ENCODE assay signal across 9 mouse cellular contexts in genomic region chr2:14711751-14712150, GRCm38 (mm10).
DNase-seq lines count a peak whose midpoint lies in the region; TF ChIP-seq lines count a peak whose summit lies in the region.
"Had no signal": no experiment of that assay in that cellular context is flagged by ENCODE, and none has a peak within 500 bp of the region (broad histone marks: within the 10 kb centered on the region; RNA-seq: fewer than 3 reads in every experiment).

No protein-coding gene starts in this region.

- H3K9ac ChIP-seq in ES-Bruce4 (ENCODE audit: low read depth, poor library complexity, severe bottlenecking): no peak overlapping the region
- H3K9ac ChIP-seq: lung, embryonic 15.5 days had no signal

- no peaks in the 10 kb centered on the region; the same call in 1 of the 2 replicates for H3K27me3 ChIP-seq in ES-Bruce4 (ENCODE audit: control insufficient read depth, insufficient read depth, low read length, poor library complexity, severe bottlenecking)
- H3K27me3 ChIP-seq: lung, embryonic 15.5 days had no signal

- no peaks in the 10 kb centered on the region for H3K36me3 ChIP-seq in ES-Bruce4 (ENCODE audit: control insufficient read depth, insufficient read depth, low read length, poor library complexity, severe bottlenecking)
- H3K36me3 ChIP-seq: lung, embryonic 15.5 days had no signal

- peak; percentile 23 for TF ChIP-seq CTCF in ES-Bruce4 (IDR thresholded peaks at IDR 0.05; ENCODE audit: low read depth, low read length)

- TF ChIP-seq EP300 in ES-Bruce4 (IDR thresholded peaks at IDR 0.05; ENCODE audit: insufficient read depth, low read depth, low read length): no peak

- no peak overlapping the region for H3K27ac ChIP-seq in ES-Bruce4 (ENCODE audit: insufficient read depth, low read length)
- H3K27ac ChIP-seq: lung, embryonic 15.5 days had no signal

- no peaks in the 10 kb centered on the region for H3K4me1 ChIP-seq in ES-Bruce4 (ENCODE audit: control insufficient read depth, insufficient read depth, low read length)

- peak; percentile 12 for DNase-seq in heart, postnatal 4 days
- no peak for DNase-seq in heart, adult 9 months (ENCODE audit: low spot score in 2 of 2)
- DNase-seq in embryo, embryonic 11.5 days (ENCODE audit: low read depth, low spot score): peak; percentile 13
- DNase-seq in lung, postnatal 10 days: peak; percentile 19
- peak; percentile 36 for DNase-seq in thymus, postnatal 14 days
- DNase-seq in adrenal gland, postnatal 14 days: no peak
- no peak for DNase-seq in frontal cortex, adult 2 months (ENCODE audit: extremely low spot score in 1 of 2, low spot score in 1 of 2)

- H3K4me3 ChIP-seq in ES-Bruce4 (ENCODE audit: low read depth, low read length): no peak overlapping the region
- H3K4me3 ChIP-seq: lung, embryonic 15.5 days had no signal

- H3K9me3 ChIP-seq in ES-Bruce4 (replicated peaks; ENCODE audit: control insufficient read depth, insufficient read depth, low read length, poor library complexity, severe bottlenecking): no peaks in the 10 kb centered on the region
- H3K9me3 ChIP-seq: lung, embryonic 15.5 days had no signal

- TF ChIP-seq POLR2A in ES-Bruce4 (IDR thresholded peaks at IDR 0.05; ENCODE audit: insufficient read depth, low read length): no peak

Comparison
In these comparisons a context has a peak if more than half of its experiments do, and no peak if none do; other contexts are left out.
1. DNase-seq: peak in heart, postnatal 4 days (single experiment), embryo, embryonic 11.5 days (single experiment), lung, postnatal 10 days (single experiment) and thymus, postnatal 14 days (single experiment); none in heart, adult 9 months (0 of 2), adrenal gland, postnatal 14 days (single experiment) and frontal cortex, adult 2 months (0 of 2).